Comparison of ENCODE assay signal across 16 mouse cellular contexts in genomic region chr15:99796735-99797134, GRCm38 (mm10). TPM values are rescaled to one million over a fixed set of nuclear protein-coding genes. Genes with fewer than 3 reads are reported as not detected.
DNase-seq lines count a peak whose midpoint lies in the region; ATAC-seq and TF ChIP-seq lines count a peak whose summit lies in the region.
"Had no signal": no experiment of that assay in that cellular context is flagged by ENCODE, and none has a peak within 500 bp of the region (broad histone marks: within the 10 kb centered on the region; RNA-seq: fewer than 3 reads in every experiment).

No protein-coding gene starts in this region.

- peaks cover 18% of the 10 kb centered on the region for H3K36me3 ChIP-seq in hindbrain, embryonic 13.5 days
- peaks cover 16% of the 10 kb centered on the region for H3K36me3 ChIP-seq in hindbrain, embryonic 12.5 days
- H3K36me3 ChIP-seq in midbrain, embryonic 14.5 days (ENCODE audit: control insufficient read depth, insufficient read depth, low read length): peaks cover 3% of the 10 kb centered on the region; the same call in 1 of the 2 replicates
- no peaks in the 10 kb centered on the region for H3K36me3 ChIP-seq in midbrain, embryonic 11.5 days (ENCODE audit: control insufficient read depth, insufficient read depth, low read length)
- peaks cover 3% of the 10 kb centered on the region; the same call in 1 of the 2 replicates for H3K36me3 ChIP-seq in forebrain, embryonic 15.5 days
- H3K36me3 ChIP-seq in myocyte (ENCODE audit: control insufficient read depth, insufficient read depth): peaks cover 75% of the 10 kb centered on the region
- H3K36me3 ChIP-seq in thymus, adult 2 months (ENCODE audit: control insufficient read depth, insufficient read depth, low read length): no peaks in the 10 kb centered on the region

- no peak for ATAC-seq in hindbrain, embryonic 13.5 days (ENCODE audit: low FRiP score)
- ATAC-seq in hindbrain, embryonic 12.5 days (ENCODE audit: low FRiP score): no peak
- no peak for ATAC-seq in midbrain, embryonic 14.5 days (ENCODE audit: low FRiP score, low TSS enrichment)
- ATAC-seq in midbrain, embryonic 11.5 days (ENCODE audit: low FRiP score): no peak
- ATAC-seq in forebrain, embryonic 15.5 days (replicated peaks): no peak

- no peaks in the 10 kb centered on the region for H3K9me3 ChIP-seq in hindbrain, embryonic 13.5 days
- no peaks in the 10 kb centered on the region for H3K9me3 ChIP-seq in hindbrain, embryonic 12.5 days (replicated peaks)
- H3K9me3 ChIP-seq in midbrain, embryonic 14.5 days (ENCODE audit: control insufficient read depth, low read length): no peaks in the 10 kb centered on the region
- no peaks in the 10 kb centered on the region for H3K9me3 ChIP-seq in midbrain, embryonic 11.5 days (ENCODE audit: control insufficient read depth, low read length)
- no peaks in the 10 kb centered on the region for H3K9me3 ChIP-seq in forebrain, embryonic 15.5 days
- H3K9me3 ChIP-seq: heart, embryonic 15.5 days had no signal

- H3K4me3 ChIP-seq in hindbrain, embryonic 13.5 days: no peak overlapping the region
- H3K4me3 ChIP-seq in hindbrain, embryonic 12.5 days: no peak overlapping the region
- no peak overlapping the region for H3K4me3 ChIP-seq in midbrain, embryonic 14.5 days (replicated peaks; ENCODE audit: low read depth, low read length)
- H3K4me3 ChIP-seq in midbrain, embryonic 11.5 days (ENCODE audit: low read depth, low read length): no peak overlapping the region
- H3K4me3 ChIP-seq in forebrain, embryonic 15.5 days: no peak overlapping the region
- no peak overlapping the region for H3K4me3 ChIP-seq in myocyte
- H3K4me3 ChIP-seq in thymus, adult 2 months (ENCODE audit: control insufficient read depth, insufficient read depth, low read length): no peak overlapping the region
- H3K4me3 ChIP-seq: heart, adult 2 months; heart, embryonic 15.5 days had no signal

- no peak overlapping the region for H3K4me2 ChIP-seq in hindbrain, embryonic 13.5 days
- H3K4me2 ChIP-seq in hindbrain, embryonic 12.5 days (replicated peaks): no peak overlapping the region
- H3K4me2 ChIP-seq in midbrain, embryonic 14.5 days (ENCODE audit: low read length): no peak overlapping the region
- H3K4me2 ChIP-seq in midbrain, embryonic 11.5 days: no peak overlapping the region
- H3K4me2 ChIP-seq in forebrain, embryonic 15.5 days (replicated peaks): no peak overlapping the region
- no peak overlapping the region for H3K4me2 ChIP-seq in myocyte (ENCODE audit: low read depth)
- H3K4me2 ChIP-seq: heart, embryonic 15.5 days had no signal

- H3K4me1 ChIP-seq in hindbrain, embryonic 13.5 days (replicated peaks): peaks cover 13% of the 10 kb centered on the region
- H3K4me1 ChIP-seq in hindbrain, embryonic 12.5 days: no peaks in the 10 kb centered on the region
- no peaks in the 10 kb centered on the region for H3K4me1 ChIP-seq in midbrain, embryonic 14.5 days (ENCODE audit: control insufficient read depth, insufficient read depth, low read length)
- H3K4me1 ChIP-seq in midbrain, embryonic 11.5 days (ENCODE audit: control insufficient read depth, insufficient read depth, low read length): no peaks in the 10 kb centered on the region
- peaks cover 8% of the 10 kb centered on the region for H3K4me1 ChIP-seq in forebrain, embryonic 15.5 days
- no peaks in the 10 kb centered on the region for H3K4me1 ChIP-seq in thymus, adult 2 months (replicated peaks; ENCODE audit: control insufficient read depth, insufficient read depth, low read length)

- DNase-seq in midbrain, embryonic 14.5 days: peak; percentile 45
- no peak for DNase-seq in midbrain, embryonic 11.5 days (ENCODE audit: low spot score, missing footprints)
- DNase-seq in thymus, adult 2 months: no peak
- no peak for DNase-seq in cerebellum, postnatal 10 days
- DNase-seq: adrenal gland, adult 8-10 months; cerebellum, adult 8-10 months; gastrocnemius, postnatal 14 days; heart, adult 2 months; kidney, adult 18-20 months; thymus, postnatal 25 days had no signal

- no peak overlapping the region for H3K9ac ChIP-seq in hindbrain, embryonic 13.5 days
- no peak overlapping the region for H3K9ac ChIP-seq in hindbrain, embryonic 12.5 days
- H3K9ac ChIP-seq in midbrain, embryonic 14.5 days (replicated peaks; ENCODE audit: low read length): no peak overlapping the region
- H3K9ac ChIP-seq in midbrain, embryonic 11.5 days (ENCODE audit: low read length): no peak overlapping the region
- H3K9ac ChIP-seq in forebrain, embryonic 15.5 days (replicated peaks): no peak overlapping the region
- H3K9ac ChIP-seq: heart, embryonic 15.5 days; liver, embryonic 14.5 days had no signal

- H3K27me3 ChIP-seq in hindbrain, embryonic 13.5 days: no peaks in the 10 kb centered on the region
- no peaks in the 10 kb centered on the region for H3K27me3 ChIP-seq in hindbrain, embryonic 12.5 days
- H3K27me3 ChIP-seq in midbrain, embryonic 14.5 days (ENCODE audit: control insufficient read depth, insufficient read depth, low read length): no peaks in the 10 kb centered on the region
- no peaks in the 10 kb centered on the region for H3K27me3 ChIP-seq in midbrain, embryonic 11.5 days (ENCODE audit: control insufficient read depth, insufficient read depth, low read length)
- no peaks in the 10 kb centered on the region for H3K27me3 ChIP-seq in forebrain, embryonic 15.5 days
- no peaks in the 10 kb centered on the region for H3K27me3 ChIP-seq in myocyte (ENCODE audit: control insufficient read depth, insufficient read depth, insufficient read length)
- no peaks in the 10 kb centered on the region for H3K27me3 ChIP-seq in thymus, adult 2 months (ENCODE audit: control insufficient read depth, insufficient read depth, low read length)
- H3K27me3 ChIP-seq: heart, embryonic 15.5 days had no signal

- no peak for TF ChIP-seq CTCF in thymus, adult 2 months (IDR thresholded peaks at IDR 0.05; ENCODE audit: borderline replicate concordance, control insufficient read depth, extremely low read depth, insufficient read depth, low read length, poor library complexity)

- peaks cover 6% of the 10 kb centered on the region for H3K79me2 ChIP-seq in myocyte (ENCODE audit: control insufficient read depth, insufficient read depth)

- peak overlapping the region; percentile 78 for H3K27ac ChIP-seq in hindbrain, embryonic 13.5 days
- no peak overlapping the region for H3K27ac ChIP-seq in hindbrain, embryonic 12.5 days
- H3K27ac ChIP-seq in midbrain, embryonic 14.5 days (replicated peaks; ENCODE audit: low read depth, low read length): no peak overlapping the region
- no peak overlapping the region for H3K27ac ChIP-seq in midbrain, embryonic 11.5 days (ENCODE audit: low read depth, low read length)
- peak overlapping the region; percentile 38; the same call in 1 of the 2 replicates for H3K27ac ChIP-seq in forebrain, embryonic 15.5 days (replicated peaks)
- no peak overlapping the region for H3K27ac ChIP-seq in thymus, adult 2 months (ENCODE audit: control insufficient read depth, insufficient read depth, low read length)
- H3K27ac ChIP-seq: heart, adult 2 months; heart, embryonic 15.5 days; liver, embryonic 14.5 days had no signal

- no peak for TF ChIP-seq POLR2A in myocyte (IDR thresholded peaks at IDR 0.05; ENCODE audit: insufficient read length, low read depth)
- no peak for TF ChIP-seq POLR2A in thymus, adult 2 months (IDR thresholded peaks at IDR 0.05; ENCODE audit: control insufficient read depth, extremely low read depth, insufficient read depth, low read length, poor library complexity)

- no peak overlapping the region for H3ac ChIP-seq in myocyte (ENCODE audit: control insufficient read depth, insufficient read length)

- 69% methylated on average over 9 of the region's 9 CpGs for WGBS in hindbrain, embryonic 13.5 days
- WGBS in hindbrain, embryonic 12.5 days: 88% methylated on average over 9 of the region's 9 CpGs
- 63% methylated on average over 9 of the region's 9 CpGs for WGBS in midbrain, embryonic 14.5 days
- WGBS in midbrain, embryonic 11.5 days: 84% methylated on average over 9 of the region's 9 CpGs
- 52% methylated on average over 9 of the region's 9 CpGs for WGBS in forebrain, embryonic 15.5 days
- 93% methylated on average over 9 of the region's 9 CpGs for WGBS in thymus, adult 2 months

TF ChIP-seq in myocyte, 11 proteins besides CTCF, POLR2A, EP300 and RAD21:
- TF ChIP-seq MYOD1 (IDR thresholded peaks at IDR 0.05; ENCODE audit: control insufficient read depth in 1 of 3, insufficient read length in 2 of 3, low read depth in 2 of 3): peak; percentile 67 to 96 (median 87)
- no peak for TF ChIP-seq POLR2AphosphoS2 (IDR thresholded peaks at IDR 0.05; ENCODE audit: insufficient read length, low read depth)
- TF ChIP-seq E2F4 (IDR thresholded peaks at IDR 0.05; ENCODE audit: insufficient read depth): no peak
- TF ChIP-seq TCF12 (IDR thresholded peaks at IDR 0.05; ENCODE audit: insufficient read depth, poor library complexity, severe bottlenecking): peak; percentile 94
- no peak for TF ChIP-seq MAX (IDR thresholded peaks at IDR 0.05; ENCODE audit: low read depth)
- TF ChIP-seq CEBPB (IDR thresholded peaks at IDR 0.05; ENCODE audit: insufficient read depth, poor library complexity, severe bottlenecking): no peak
- no peak for TF ChIP-seq SRF (IDR thresholded peaks at IDR 0.05; ENCODE audit: control insufficient read depth, insufficient read length, low read depth)
- peak; percentile 40 for TF ChIP-seq TCF3 (IDR thresholded peaks at IDR 0.05; ENCODE audit: insufficient read length, low read depth)
- TF ChIP-seq REST (IDR thresholded peaks at IDR 0.05; ENCODE audit: insufficient read depth, insufficient read length): no peak
- peak in 2 of 3 experiments; percentile 75 to 99 for TF ChIP-seq MYOG (IDR thresholded peaks at IDR 0.05; ENCODE audit: control insufficient read depth in 1 of 3, insufficient read depth in 1 of 3, insufficient read length in 2 of 3, low read depth in 2 of 3)
- TF ChIP-seq USF1 (IDR thresholded peaks at IDR 0.05; ENCODE audit: low read depth): no peak

RNA-seq across cellular contexts. Expression of gene Cers5, which starts 24.1 kb away (rescaled TPM):
- 73.6 and 74.3 TPM in 2 replicates for polyA plus RNA-seq in hindbrain, embryonic 13.5 days (2015; fragmentation: Nextera tagmentation; extraction: Ambion mirVana)
- polyA plus RNA-seq in hindbrain, embryonic 12.5 days (2016; fragmentation: Nextera tagmentation; extraction: Ambion mirVana): 66.8 and 69.3 TPM in 2 replicates
- 70.9 and 74.5 TPM in 2 replicates for polyA plus RNA-seq in midbrain, embryonic 14.5 days (2014; fragmentation: Nextera tagmentation; extraction: Ambion mirVana)
- polyA plus RNA-seq in midbrain, embryonic 11.5 days (2014; fragmentation: Nextera tagmentation; extraction: Ambion mirVana): 57.8 and 59.6 TPM in 2 replicates
- polyA plus RNA-seq in forebrain, embryonic 15.5 days (2015; fragmentation: Nextera tagmentation; extraction: Ambion mirVana): 69.4 and 69.7 TPM in 2 replicates
- 68.6 TPM for polyA plus RNA-seq in myocyte (2012; fragmentation: generic; extraction: Trizol)
- 48.1 and 59.8 TPM in 2 replicates for polyA plus RNA-seq in thymus, adult 2 months (2012; rRNA removed)

Comparison
In these comparisons a context has a peak if more than half of its experiments do, and no peak if none do; other contexts are left out.
1. H3K27ac ChIP-seq: peak in hindbrain, embryonic 13.5 days (single experiment) and forebrain, embryonic 15.5 days (single experiment); none in hindbrain, embryonic 12.5 days (single experiment), midbrain, embryonic 14.5 days (single experiment), midbrain, embryonic 11.5 days (single experiment) and thymus, adult 2 months (single experiment).